Mouse (Mus musculus) urinary bladder, postnatal 10 days (tissue): ENCODE data around the gene Cyp2d26.
"Not testable (repeated sequence)": the region's sequence is repeated elsewhere in the genome, so short reads cannot be mapped to it uniquely, and the experiment has no call there.

ENCODE experiments used
- DNase-seq: peaks from one replicate; pipeline ENCODE4 v3.0.0; 2022; ENCODE audit warnings: low spot score

Cyp2d26 gene

DNA sequence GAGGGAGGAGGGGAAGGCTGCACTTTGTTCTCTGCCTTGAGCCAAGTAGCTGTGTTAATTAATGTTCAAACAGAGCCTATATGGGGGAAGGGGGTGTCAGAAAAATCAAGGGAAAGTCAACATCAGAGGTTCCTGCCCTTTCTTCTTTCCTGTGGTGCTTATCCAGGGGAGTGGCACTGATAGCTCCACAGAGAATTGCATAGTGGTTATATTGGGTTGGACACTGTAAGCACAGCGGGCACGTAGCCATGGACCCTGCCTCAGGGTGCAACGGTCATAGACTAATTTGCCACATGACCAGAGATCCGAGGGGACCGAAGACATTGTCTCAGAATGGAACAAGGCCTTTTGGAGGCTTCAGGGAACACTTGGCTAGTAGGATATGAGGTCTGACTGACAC is at the start of gene Cyp2d26:
Cyp2d26 (minus strand) TSS at position 18 of the 400 bp plus-strand sequence.
- no peak for DNase-seq

GRCm38 (mm10) chr15:82839146-82839545 is 45.1 kb upstream of the Cyp2d26 start:
- DNase-seq, result no peak

GRCm38 (mm10) chr15:82829917-82830316 is 35.8 kb upstream of the Cyp2d26 start:
- no peak for DNase-seq

- DNase-seq, result no peak
Observed at GRCm38 (mm10) chr15:82825866-82826265, 31.8 kb upstream of the Cyp2d26 start.

GRCm38 (mm10) chr15:82822347-82822746 is 28.3 kb upstream of the Cyp2d26 start:
- no peak for DNase-seq

DNA sequence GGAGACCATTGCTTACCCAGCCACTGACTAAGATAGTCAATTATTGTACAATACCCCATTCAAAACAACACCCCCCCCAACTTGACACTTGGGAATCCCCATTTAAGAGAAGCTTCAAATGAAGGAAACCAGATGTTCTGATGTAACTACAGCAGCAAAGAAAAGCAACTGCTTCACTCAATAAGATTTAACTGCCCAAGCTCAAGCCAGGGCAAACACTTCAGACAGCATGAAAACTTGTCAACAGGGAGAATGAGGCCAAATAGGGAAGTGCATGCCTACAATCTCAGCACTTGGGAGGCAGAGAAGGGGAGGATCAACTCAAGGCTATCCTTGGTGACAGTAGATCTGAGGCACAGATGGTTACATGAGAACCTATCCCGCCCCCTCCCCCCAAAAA is 27.6 kb upstream of the Cyp2d26 start:
- no peak for DNase-seq

GRCm38 (mm10) chr15:82815296-82815695 is 21.2 kb upstream of the Cyp2d26 start:
- no peak for DNase-seq

DNA sequence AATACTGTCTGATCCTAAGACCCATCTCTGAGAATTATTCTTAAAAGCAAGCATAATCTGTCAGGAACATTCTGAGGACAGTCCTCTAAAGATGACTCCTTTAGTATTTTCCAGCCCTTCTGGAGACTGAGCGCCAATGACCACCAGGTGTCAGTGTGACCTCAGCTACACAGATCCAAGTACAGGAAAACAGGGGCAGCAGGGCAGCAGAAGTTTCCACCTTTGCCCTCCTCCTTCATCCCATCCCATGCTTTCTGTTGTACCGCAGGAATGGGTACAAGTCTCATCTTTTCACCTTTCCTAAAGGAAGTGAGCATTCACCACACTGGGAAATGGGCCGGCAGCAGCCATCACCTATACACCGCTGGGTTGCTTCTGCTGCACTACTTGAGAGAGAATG is 20.7 kb upstream of the Cyp2d26 start:
- no peak for DNase-seq

GRCm38 (mm10) chr15:82814321-82814720 is 20.2 kb upstream of the Cyp2d26 start:
- DNase-seq, result no peak

DNA sequence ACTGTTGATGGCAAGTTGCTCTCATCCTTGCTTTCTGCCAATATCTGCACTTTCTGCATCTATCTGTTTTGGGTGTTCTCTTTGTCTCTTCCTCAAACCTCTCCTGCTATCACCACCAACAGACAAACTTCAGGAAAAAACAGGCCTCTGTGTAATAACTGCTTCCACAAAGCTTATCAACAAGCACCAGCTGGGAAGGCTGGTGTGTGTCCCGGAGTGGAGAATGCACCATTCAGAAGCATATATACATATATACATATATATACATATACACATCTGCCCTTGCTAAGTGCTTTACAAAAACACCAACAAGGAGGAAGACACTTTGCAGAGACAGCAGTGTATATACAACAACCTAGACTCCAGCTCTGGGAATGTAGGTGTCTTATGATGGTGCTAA is 16.5 kb upstream of the Cyp2d26 start:
- DNase-seq, result no peak

DNA sequence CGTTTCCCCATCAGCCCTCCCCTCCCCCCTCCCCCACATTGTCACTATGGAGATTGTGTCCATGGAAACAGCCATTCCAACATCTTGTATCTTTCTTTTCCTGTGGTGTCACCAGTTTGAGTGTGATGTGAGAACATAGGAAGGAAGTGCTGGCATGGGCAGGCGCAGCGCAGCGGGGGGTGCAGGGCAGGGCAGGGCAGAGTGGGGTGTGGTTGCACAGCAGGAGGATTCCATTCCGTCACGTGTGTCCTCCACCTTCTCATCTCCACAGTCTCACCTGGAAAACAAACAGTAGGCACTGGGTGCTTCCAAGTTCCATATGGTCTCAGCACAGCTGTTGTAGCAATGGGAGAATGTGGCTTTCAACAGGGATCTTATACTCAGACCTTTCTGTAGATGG is 15.4 kb upstream of the Cyp2d26 start:
- no peak for DNase-seq

GRCm38 (mm10) chr15:82806969-82807763 is 13.1 kb upstream of the Cyp2d26 start:
- no peak for DNase-seq

DNA sequence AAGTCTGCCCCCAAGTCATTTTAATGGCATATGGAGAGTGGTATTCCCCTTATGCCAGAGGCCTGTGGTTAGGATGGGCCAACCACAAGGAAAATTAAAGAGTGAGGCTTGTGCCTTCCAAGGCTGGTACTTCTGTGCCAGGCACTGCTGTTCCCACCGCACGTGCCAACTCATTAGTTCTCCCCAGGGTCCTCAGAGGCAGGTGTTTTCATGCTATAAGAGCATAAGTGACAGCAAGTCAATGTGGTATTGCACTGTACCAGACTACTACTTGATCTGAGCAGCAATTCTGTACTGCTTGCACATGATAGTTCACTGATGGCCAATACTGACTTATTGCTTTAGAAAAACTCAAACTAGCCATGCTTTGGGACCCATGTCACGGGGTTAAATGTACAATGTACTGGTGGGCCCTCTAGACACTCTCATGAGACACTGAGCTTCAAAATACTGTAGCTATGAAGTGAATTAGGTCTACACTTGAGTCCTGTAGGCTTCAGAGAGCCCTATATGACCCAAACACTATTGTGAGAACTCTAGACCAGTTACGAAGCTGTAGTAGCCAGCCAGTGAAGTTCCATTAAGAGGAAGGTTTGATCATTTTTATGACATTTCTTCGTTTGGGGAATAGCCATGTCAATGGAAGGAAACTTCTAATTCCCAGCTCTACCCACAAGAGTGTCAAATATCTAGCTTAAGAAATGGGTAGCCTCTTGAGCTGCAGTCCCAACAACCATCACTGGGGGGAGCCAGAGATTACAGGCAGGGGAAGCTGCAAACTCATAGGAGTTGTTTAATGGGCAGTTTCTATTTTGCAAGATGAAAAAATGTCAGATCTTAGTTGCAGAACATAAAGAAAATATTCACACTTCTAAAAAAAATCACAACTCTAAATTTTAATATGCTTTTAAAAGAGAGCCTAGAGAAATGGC is 10.9 kb upstream of the Cyp2d26 start:
- peak; percentile 40 for DNase-seq

DNA sequence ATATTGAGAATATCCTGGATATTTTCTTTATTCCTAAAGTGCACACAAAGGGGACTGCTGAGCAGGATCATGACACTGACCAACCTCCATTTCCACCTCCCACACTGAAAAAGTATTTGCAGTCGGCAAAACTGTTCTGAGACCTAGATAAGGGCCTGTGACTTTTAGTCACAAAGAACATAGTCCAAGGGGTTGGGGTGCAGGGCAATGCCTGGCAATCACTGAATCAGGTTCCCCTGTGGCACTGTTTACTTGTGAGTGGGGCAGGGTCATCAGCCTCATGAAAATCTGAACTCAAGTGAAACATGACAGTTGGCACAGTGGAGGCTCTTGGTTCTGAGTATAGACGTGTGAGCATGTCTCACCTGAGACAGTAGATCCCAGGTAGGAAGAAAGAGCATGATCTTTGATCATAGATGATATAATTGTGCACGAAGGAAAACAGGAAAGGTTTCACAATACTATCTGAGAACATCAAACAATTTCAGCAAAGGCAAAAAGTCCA is 1.9 kb upstream of the Cyp2d26 start:
- no peak for DNase-seq

GRCm38 (mm10) chr15:82793868-82794267 is 226 bp downstream of the Cyp2d26 start:
- no peak for DNase-seq

- DNase-seq, result no peak
Observed at GRCm38 (mm10) chr15:82793454-82793853, 640 bp downstream of the Cyp2d26 start.

DNA sequence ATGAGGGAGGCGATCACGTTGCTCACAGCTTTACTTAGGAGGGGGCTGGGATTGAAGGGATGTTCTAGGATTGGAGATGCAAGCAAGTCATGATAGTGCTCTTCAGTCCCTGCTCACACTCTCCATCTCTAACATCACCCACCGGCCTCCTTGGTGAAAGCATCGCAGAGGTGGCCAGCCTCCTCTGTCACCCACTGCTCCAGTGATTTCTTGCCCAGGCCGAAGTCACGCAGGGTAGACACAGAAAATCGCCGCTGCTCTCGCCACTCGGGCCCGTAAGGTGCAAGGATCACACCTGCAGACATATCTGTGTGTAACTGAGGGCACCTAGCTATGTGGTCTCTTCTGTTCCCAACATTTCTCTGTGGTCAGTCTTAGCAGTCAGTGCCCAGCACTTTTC is 1.5 kb downstream of the Cyp2d26 start:
- DNase-seq, result no peak

GRCm38 (mm10) chr15:82784581-82784980 is 9.5 kb downstream of the Cyp2d26 start:
- no peak for DNase-seq

DNA sequence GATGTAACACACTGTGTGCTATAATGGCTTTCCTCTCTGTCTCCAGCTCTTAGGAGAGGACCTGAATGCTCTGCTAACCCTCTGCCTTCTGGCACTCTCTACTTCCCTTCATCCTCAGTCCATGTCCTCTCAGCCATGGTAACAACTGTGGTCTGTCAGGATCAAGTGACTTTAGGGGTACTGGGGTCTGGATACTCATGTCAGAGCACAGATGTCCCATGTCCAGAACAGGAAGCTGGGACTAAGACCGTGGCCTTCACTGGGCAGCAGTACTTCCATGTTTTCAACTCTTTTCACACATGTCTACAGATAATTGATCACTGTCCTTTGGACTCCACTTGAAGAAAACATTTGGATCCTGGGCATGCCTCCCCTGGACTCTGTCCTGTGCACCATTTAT is 10.3 kb downstream of the Cyp2d26 start:
- DNase-seq, result no peak

GRCm38 (mm10) chr15:82777856-82778255 is 16.2 kb downstream of the Cyp2d26 start:
- not testable (repeated sequence) for DNase-seq

DNA sequence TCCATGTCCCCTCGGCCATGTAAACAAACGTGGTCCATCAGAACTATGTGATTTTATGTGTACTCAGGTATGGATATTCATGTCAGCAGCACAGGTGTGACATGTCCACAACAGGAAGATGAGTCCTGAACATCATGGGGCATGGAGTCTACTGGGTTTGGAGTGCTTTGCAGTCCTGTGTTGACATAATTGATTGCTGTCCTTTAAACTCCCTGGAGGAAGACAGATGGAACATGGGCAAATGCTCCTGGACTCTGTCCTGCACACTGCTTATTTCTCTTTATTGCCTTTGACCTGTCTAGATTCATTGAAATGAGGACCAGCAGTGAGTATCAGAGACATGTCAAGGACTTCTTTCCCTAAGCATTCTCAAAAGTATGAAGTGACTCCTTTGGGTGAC is 28.2 kb downstream of the Cyp2d26 start:
- no peak for DNase-seq

DNA sequence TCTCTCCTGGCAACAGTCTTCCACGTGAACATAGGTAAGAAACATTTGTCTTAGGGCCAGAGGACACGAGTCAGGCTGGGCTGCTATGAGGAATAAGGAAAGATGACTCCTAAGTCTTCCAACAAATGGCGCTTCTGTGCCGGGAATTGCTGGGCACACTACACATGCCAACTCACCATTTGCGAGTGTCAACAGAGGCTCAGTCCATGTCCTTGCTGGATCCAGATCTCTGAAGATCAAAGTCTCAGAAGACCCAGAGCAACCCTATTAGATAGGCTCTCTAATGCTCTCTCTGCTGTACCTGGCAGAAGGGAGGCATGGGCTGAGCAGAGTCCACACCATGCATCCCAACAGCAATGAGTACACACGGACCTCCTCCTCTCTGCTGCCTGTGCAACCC is 29.2 kb downstream of the Cyp2d26 start:
- DNase-seq, result no peak
